Mouse (Mus musculus): ENCODE results near the gene Cln6. TPM values are rescaled to one million over a fixed set of nuclear protein-coding genes. Genes with fewer than 3 reads are reported as not detected.

Cln6 gene
- total RNA-seq, 2 experiments from 2014 or later: 25.1 to 31.4 TPM

DNA sequence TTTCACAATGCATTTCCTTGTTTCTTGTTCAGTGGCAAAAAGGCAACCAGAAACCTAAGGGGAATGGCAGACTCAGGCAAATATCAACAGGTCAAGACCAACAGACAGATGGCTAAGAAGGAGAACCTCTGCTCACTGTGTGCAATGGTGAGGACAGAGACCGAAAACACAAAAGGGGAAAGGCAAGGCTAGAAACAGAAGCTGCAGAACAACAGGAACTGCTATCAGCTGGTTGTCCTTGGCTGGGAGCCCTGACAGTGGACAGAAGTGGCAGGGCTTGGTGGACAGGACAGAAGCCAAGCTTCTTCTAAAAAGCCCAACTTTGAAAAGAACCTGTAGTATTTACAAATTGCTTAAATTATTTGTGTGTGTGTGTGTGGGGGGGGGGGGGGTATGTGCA, 55.9 kb downstream of the Cln6 start:
- DNase-seq: peak; percentile 67

Other genes with a start within 250 kb of the Cln6 start
- 1 to 10 TPM in 1 of 2 experiments, under 1 TPM in 1; 0.98 to 1.1 TPM for gene Itga11, start 161.0 kb upstream of the Cln6 start, total RNA-seq (2021)
- 10 to 100 TPM; 40.3 to 41.6 TPM for gene Fem1b, start 26.9 kb upstream of the Cln6 start, total RNA-seq (2021)
- 1 to 10 TPM; 2.4 to 2.6 TPM for gene Calml4, start 19.3 kb downstream of the Cln6 start, total RNA-seq (2021)
- gene Pias1, start 149.1 kb downstream of the Cln6 start, total RNA-seq (2021): 10 to 100 TPM; 26.3 to 30.5 TPM

Data from heart, postnatal 4 days (tissue).